Mouse (Mus musculus) adipose tissue, adult 10 weeks (tissue): ENCODE measurements around the gene Uba3. TPM values are rescaled to one million over a fixed set of nuclear protein-coding genes. Genes with fewer than 3 reads are reported as not detected.

Experiments used
- polyA plus RNA-seq: library from polyadenylated mRNA; stranded (reverse); fragments of 350-450 nt; fragmentation: Illumina TruSeq; extraction: RNeasy Lipid Tissue Mini Kit (QIAGEN cat#74804); gene quantifications from one replicate; pipeline ENCODE4 v1.2.3, GENCODE M21; 2014; ENCODE audit warnings: low read depth, low replicate concordance

Gene Uba3
- 43.9 TPM for polyA plus RNA-seq

DNA sequence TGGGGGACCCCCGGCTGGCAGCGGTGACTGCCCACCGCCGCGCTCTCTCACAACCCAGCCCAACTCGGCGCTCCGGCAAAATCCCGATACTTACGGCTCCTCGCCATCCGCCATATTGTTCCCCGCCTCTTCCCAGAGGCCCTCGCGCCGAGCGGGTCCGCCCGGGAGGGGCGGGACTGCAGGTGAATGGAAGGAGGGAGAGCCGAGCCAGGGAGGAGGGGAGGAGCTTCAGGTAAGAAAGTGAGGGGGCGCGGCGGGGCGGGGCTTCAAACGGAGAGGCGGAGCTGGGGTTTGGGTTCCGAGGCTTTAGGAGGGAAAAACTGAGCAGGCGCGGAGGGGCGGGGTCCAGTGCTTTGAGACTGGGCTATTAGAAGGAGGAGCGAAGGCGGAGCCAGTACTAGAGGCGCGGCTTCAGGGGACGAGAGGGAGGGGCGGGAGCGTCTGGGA is at the start of gene Uba3:
Gene Uba3, minus strand, starts transcription at position 209 of the 447 bp plus-strand sequence.

GRCm38 (mm10) chr6:97252711-97253221 is 47.3 kb upstream of the Uba3 start, which contains the start of gene Lmod3:
Gene Lmod3, minus strand, starts transcription at chr6:97252759.

DNA sequence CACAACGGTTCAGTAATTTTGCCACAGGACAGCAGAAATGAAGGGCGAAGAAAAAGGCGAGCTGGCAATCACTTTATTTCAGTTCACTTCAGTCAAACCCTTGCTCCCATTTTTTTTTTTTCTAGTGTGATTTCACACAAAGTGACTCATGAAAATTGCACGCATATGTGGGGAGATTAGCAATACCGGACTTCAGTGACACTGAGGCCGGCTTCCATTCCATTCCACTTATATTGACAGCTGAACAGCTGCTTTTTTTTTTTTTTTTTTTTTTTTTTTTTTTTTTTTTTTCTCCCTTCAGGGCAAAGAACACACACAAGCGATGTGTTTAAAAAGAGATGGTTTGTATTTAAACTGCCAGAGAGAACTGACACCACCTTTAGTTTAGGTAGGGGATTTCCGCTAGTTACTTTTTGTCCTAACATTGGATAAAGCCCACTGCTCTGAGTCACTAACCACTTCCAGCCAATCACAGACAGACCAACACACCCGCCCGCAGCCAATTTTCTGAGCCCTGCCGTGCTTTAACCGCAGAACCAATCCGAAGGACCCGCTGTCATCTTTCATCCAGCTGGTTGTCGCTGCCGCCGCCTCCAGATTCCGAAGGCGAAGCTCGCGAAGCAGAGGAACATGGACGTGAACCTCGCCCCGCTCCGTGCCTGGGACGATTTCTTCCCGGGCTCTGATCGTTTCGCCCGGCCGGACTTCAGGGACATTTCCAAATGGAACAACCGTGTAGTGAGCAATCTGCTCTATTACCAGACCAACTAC is 4.9 kb upstream of the Uba3 start, which contains the start of gene Arl6ip5:
Gene Arl6ip5, plus strand, starts transcription at position 499 of the 771 bp plus-strand sequence.

DNA sequence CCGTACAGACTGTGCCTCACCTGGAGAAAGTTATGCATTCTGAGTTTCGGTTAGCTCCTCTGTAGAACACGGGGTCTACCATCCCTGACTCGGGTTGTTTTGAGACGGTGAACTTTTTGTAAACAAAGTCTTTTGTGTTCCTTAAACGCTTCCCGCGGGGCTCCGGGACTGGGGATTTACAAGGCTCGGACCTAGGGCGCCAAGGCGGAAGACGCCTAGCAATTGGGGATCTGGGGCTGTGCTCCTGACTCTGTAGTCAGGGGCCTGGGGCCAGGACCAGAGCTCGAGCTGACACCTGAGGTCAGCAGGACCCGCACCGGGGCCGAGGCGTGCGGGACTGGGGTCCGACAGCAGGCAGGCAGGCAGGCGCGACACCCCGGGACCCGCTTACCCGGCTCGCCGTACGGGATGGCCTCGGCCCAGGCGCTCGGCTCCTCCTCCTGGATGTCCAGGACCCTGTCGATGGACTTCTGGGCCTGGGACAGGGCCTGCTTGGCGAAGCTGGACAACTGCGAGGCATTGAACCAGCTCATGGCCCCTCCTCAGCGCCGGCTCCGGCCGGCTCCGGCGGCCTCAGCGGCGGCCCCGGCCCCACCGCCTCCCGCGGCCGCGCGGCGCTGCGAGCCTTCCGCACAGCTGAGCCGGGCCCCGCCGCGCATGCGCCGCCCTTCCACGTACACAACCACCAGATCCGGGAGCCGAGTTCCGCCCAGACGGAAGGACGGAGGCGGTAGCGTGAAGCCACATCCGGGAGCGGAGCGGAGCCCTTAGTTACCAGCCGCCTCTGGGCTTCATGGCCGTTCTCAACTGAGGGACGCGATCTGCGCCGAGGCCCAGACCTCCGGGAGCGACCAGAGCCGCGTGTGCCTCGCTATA is 26.7 kb downstream of the Uba3 start, which contains the start of gene Tmf1:
Gene Tmf1, minus strand, starts transcription at position 632 of the 876 bp plus-strand sequence.

GRCm38 (mm10) chr6:97148383-97149251 is 56.8 kb downstream of the Uba3 start, which contains the start of gene Eogt:
Gene Eogt, minus strand, starts transcription at chr6:97149182.

Other genes with a start within 250 kb of the Uba3 start
- gene Fam19a4, start 145.2 kb downstream of the Uba3 start, polyA plus RNA-seq = not detected
- 12.0 TPM for gene Eogt, start 56.5 kb downstream of the Uba3 start, polyA plus RNA-seq
- gene Tmf1, start 26.5 kb downstream of the Uba3 start, polyA plus RNA-seq = 23.9 TPM
- 72.7 TPM for gene Arl6ip5, start 5.0 kb upstream of the Uba3 start, polyA plus RNA-seq
- not detected for gene Lmod3, start 47.1 kb upstream of the Uba3 start, polyA plus RNA-seq